Mouse (Mus musculus) ES-Bruce4 (cell line): ENCODE measurements around the gene Cd7. TPM values are rescaled to one million over a fixed set of nuclear protein-coding genes. Genes with fewer than 3 reads are reported as not detected.
"Not testable (repeated sequence)": the region's sequence is repeated elsewhere in the genome, so short reads cannot be mapped to it uniquely, and the experiment has no call there.

Source experiments
- H3K27ac ChIP-seq: 2 replicates; pipeline ENCODE4 v1.5.1; 2012; ENCODE audit warnings: low read length, inconsistent platforms; ENCODE audit not compliant: insufficient read depth
- H3K27me3 ChIP-seq: 2 replicates; pipeline ENCODE4 v1.6.1; 2012; ENCODE audit warnings: mild to moderate bottlenecking, low read length, inconsistent platforms; ENCODE audit not compliant: control insufficient read depth, poor library complexity, insufficient read depth, severe bottlenecking
- H3K36me3 ChIP-seq: 2 replicates; pipeline ENCODE4 v1.6.1; 2012; ENCODE audit warnings: inconsistent platforms, mild to moderate bottlenecking, low read length, moderate library complexity; ENCODE audit not compliant: control insufficient read depth, poor library complexity, insufficient read depth, severe bottlenecking
- H3K4me1 ChIP-seq: one replicate; pipeline ENCODE4 v1.8.1; 2011; ENCODE audit warnings: low read length; ENCODE audit not compliant: control insufficient read depth, insufficient read depth
- H3K4me3 ChIP-seq: 2 replicates; pipeline ENCODE4 v1.5.1; 2011; ENCODE audit warnings: low read depth, mild to moderate bottlenecking, low read length
- H3K9ac ChIP-seq: 2 replicates; pipeline ENCODE4 v1.6.1; 2012; ENCODE audit warnings: low read depth, mild to moderate bottlenecking, inconsistent platforms; ENCODE audit not compliant: poor library complexity, severe bottlenecking
- H3K9me3 ChIP-seq: replicated peaks from 2 replicates; pipeline ENCODE4 v1.6.1; 2012; ENCODE audit warnings: mild to moderate bottlenecking, low read length, inconsistent platforms; ENCODE audit not compliant: control insufficient read depth, poor library complexity, insufficient read depth, severe bottlenecking
- CTCF ChIP-seq: IDR thresholded peaks from one replicate; pipeline ENCODE4 v1.8.1; 2011; ENCODE audit warnings: low read depth, low read length
- EP300 ChIP-seq: IDR thresholded peaks from 2 replicates; pipeline ENCODE4 v1.6.1; 2011; ENCODE audit warnings: low read depth, low read length; ENCODE audit not compliant: insufficient read depth
- POLR2A ChIP-seq: IDR thresholded peaks from one replicate; pipeline ENCODE4 v1.8.1; 2011; ENCODE audit warnings: low read length; ENCODE audit not compliant: insufficient read depth
- polyA plus RNA-seq: library from polyadenylated mRNA; stranded (reverse); fragments of >200 nt; gene quantifications from 2 replicates; pipeline ENCODE4 v1.2.4, GENCODE M21; 2011; ENCODE audit warnings: low read depth; ENCODE audit not compliant: missing spikeins, insufficient read depth, insufficient read length

The Cd7 gene
- polyA plus RNA-seq, 1 experiment, result not detected

DNA sequence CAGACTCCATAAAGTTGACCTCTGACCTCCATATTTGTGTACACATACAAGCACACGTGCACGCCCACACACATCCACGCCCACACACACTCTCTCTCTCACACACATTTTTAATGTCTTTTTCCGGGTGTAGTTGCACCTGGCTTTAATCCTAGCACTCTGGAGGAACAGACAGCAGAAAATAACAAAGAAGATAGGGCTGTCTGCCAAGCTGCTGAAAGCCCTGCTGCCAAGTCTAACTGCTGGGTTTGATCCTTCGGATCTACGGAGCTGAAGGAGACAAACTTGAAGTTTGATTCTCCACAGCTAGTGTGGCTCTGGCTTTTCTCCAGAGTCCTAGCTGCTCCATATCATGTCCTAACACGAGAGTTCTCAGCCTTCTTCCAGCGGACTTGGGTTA lies 22.4 kb upstream of the Cd7 start:
- Histone ChIP-seq H3K27ac (no peak overlapping the region), H3K4me3 (no peak overlapping the region), H3K27me3 (no peaks in the 10 kb centered on the region), H3K9me3 (no peaks in the 10 kb centered on the region), H3K9ac (no peak overlapping the region), H3K36me3 (no peaks in the 10 kb centered on the region), H3K4me1 (no peaks in the 10 kb centered on the region)
- TF ChIP-seq EP300 (no peak), CTCF (no peak), POLR2A (no peak)

DNA sequence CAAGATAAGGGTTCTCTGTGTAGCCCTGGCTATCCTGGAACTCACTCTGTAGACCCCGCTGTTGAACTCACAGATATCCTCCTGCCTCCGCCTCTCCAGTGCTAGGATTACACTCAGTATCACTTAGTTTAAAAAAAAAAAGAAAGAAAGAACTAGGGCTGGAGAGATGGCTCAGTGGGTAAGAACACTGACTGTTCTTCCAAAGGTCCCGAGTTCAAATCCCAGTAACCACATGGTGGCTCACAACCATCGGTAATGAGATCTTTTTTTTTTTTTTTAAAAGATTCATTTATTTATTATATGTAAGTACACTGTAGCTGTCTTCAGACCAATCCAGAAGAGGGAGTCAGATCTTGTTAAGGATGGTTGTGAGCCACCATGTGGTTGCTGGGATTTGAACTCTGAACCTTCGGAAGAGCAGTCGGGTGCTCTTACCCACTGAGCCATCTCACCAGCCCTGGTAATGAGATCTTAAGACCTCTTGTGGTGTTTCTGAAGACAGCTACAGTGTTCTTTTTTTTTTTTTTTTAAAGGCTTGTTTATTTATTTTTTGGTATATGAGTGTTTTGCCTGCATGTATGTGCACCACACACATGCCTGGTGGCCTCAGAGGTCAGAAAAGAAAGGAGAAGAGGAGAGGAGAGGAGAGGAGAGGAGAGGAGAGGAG lies 21.3 kb upstream of the Cd7 start:
- not testable (repeated sequence) for H3K27ac ChIP-seq, H3K4me1 ChIP-seq, H3K27me3 ChIP-seq, H3K4me3 ChIP-seq, H3K36me3 ChIP-seq, H3K9me3 ChIP-seq, H3K9ac ChIP-seq

DNA sequence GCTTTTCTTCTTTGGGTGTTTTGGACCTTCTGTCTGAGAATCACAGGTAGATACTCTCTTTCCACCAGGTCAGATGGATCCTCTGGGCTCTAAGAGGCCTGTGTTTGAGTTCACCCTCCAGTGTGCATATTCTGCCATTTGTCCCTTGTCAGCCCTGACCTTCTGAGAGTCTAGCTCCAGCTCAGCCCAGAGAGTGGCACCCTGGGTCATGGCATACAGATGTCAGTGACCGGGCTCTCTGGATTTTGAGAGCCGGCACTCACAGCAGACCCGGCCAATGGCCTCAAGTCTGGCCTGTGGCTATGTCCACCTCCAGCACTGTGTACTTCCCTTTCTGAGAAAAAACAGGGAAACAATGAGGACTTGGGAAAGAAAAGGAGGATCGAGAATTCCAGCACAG lies 20.3 kb upstream of the Cd7 start:
- H3K9ac ChIP-seq, result no peak overlapping the region
- H3K9me3 ChIP-seq, result no peaks in the 10 kb centered on the region
- no peak for TF ChIP-seq POLR2A
- TF ChIP-seq CTCF, result no peak
- TF ChIP-seq EP300, result no peak
- H3K27me3 ChIP-seq, result no peaks in the 10 kb centered on the region
- H3K36me3 ChIP-seq, result no peaks in the 10 kb centered on the region
- H3K4me1 ChIP-seq, result no peaks in the 10 kb centered on the region
- no peak overlapping the region for H3K4me3 ChIP-seq
- no peak overlapping the region for H3K27ac ChIP-seq

DNA sequence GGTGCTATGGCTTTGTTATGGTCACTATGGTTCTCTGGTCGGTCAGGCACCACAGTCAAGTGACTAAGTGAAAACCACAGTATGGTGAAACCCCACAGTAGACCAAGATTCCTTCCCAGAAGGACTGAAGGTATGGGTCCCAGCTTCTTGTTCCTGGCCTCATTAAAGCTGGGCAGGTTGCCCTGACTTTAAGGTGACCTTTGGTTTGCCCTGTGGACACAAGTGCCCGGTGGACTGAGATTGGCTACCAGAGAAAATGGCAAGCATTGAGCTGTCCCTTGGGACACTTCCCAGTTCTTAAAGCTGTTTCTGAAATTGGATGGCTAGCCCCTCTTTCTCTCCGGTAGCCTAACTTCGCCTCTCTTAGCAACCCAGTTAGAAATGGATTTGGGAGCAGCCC lies 19.7 kb upstream of the Cd7 start:
- Histone ChIP-seq H3K27ac (no peak overlapping the region), H3K9ac (no peak overlapping the region), H3K4me3 (no peak overlapping the region), H3K4me1 (no peaks in the 10 kb centered on the region), H3K9me3 (no peaks in the 10 kb centered on the region), H3K36me3 (no peaks in the 10 kb centered on the region), H3K27me3 (no peaks in the 10 kb centered on the region)
- TF ChIP-seq CTCF (no peak), EP300 (no peak), POLR2A (no peak)

DNA sequence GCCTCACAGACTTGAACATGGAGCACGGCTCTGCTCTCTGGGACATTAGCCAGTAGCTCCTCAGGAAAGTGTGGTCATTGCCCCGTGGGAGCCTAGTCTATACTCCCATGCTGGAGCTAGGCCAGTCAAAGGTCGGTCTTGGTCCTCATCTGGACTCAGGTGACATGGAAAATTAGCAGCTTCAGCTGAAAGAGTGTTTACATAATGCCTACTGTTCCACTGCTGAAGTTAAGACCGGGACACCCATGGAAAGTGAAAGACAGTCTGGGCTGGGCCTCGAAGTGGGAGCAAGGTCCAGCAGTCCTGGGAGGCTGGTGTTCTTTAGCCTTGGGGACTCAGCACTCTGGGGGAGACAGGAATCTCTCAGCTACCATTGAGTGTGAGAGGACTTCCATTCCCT lies 18.9 kb upstream of the Cd7 start:
- Histone ChIP-seq H3K9me3 (no peaks in the 10 kb centered on the region), H3K4me1 (no peaks in the 10 kb centered on the region), H3K36me3 (no peaks in the 10 kb centered on the region), H3K27ac (no peak overlapping the region), H3K9ac (no peak overlapping the region), H3K27me3 (no peaks in the 10 kb centered on the region), H3K4me3 (no peak overlapping the region)
- TF ChIP-seq CTCF, result no peak
- TF ChIP-seq EP300, result no peak
- no peak for TF ChIP-seq POLR2A

DNA sequence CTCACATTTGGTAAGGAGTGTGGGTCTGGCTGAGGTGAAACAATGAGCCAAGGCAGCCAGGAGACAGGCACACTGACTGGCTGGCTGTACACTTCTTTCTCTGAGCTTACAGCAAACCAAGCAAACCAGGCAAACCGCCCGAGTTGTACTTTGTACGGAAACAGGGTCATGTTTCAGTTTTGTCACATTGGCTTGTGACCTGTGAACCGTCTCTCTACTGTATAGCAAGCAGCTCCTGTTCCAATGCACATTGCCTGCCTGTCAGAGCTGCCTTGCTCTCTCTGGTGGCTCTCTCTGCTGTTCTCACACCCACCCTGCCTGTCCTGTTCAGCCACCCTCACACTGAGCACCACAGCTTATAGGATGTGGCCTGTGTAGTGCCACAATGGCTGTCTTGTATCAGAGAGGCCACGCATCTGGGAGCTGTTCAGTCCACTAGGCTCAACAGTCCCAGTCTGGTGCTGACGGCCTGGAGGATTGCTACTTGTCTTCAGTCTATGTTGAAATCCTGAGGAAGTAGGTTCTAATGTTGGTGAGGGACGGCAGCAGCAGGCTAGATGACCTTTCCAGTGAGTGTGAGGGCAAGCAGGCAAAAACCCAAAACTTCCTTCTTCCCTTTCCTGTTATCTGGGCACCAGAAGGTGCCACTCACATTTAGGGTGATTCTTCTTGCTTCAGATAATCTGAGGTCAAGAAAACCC lies 17.5 kb upstream of the Cd7 start:
- no peak overlapping the region for H3K4me3 ChIP-seq
- no peak for TF ChIP-seq EP300
- no peak for TF ChIP-seq CTCF
- TF ChIP-seq POLR2A, result no peak
- no peak overlapping the region for H3K27ac ChIP-seq
- no peaks in the 10 kb centered on the region for H3K27me3 ChIP-seq
- no peaks in the 10 kb centered on the region for H3K4me1 ChIP-seq
- no peak overlapping the region for H3K9ac ChIP-seq
- H3K9me3 ChIP-seq, result no peaks in the 10 kb centered on the region
- no peaks in the 10 kb centered on the region for H3K36me3 ChIP-seq
